Mouse (Mus musculus) liver, embryonic 11.5 days (tissue): ENCODE measurements around the gene Cphx3. TPM values are rescaled to one million over a fixed set of nuclear protein-coding genes. Genes with fewer than 3 reads are reported as not detected.
"Not testable (repeated sequence)": the region's sequence is repeated elsewhere in the genome, so short reads cannot be mapped to it uniquely, and the experiment has no call there.

Experiments used
- ATAC-seq: fragments of 200-750 bp; cut with Nextera tagmentation; replicated peaks from 2 replicates; pipeline ENCODE4 v1.8.0; 2017; ENCODE audit warnings: moderate number of reproducible peaks, mild to moderate bottlenecking, moderate TSS enrichment, moderate library complexity; ENCODE audit not compliant: low FRiP score
- DNase-seq: peaks from one replicate; pipeline ENCODE4 v3.0.0-alpha.2; 2017; ENCODE audit warnings: low spot score
- H3K27ac ChIP-seq: fragments of 300-500 bp; sonication (generic); 2 replicates; pipeline ENCODE4 v1.5.1; 2014; ENCODE audit warnings: mild to moderate bottlenecking, low read depth, low read length, control low read depth
- H3K27me3 ChIP-seq: fragments of 300-500 bp; sonication (generic); replicated peaks from 2 replicates; pipeline ENCODE4 v1.6.1; 2014; ENCODE audit warnings: low read length, mixed read lengths; ENCODE audit not compliant: control insufficient read depth, insufficient read depth
- H3K36me3 ChIP-seq: fragments of 300-500 bp; sonication (generic); 2 replicates; pipeline ENCODE4 v1.6.1; 2014; ENCODE audit warnings: mild to moderate bottlenecking, low read length, moderate library complexity, mixed read lengths; ENCODE audit not compliant: control insufficient read depth, insufficient read depth
- H3K4me1 ChIP-seq: fragments of 300-500 bp; sonication (generic); replicated peaks from 2 replicates; pipeline ENCODE4 v1.6.1; 2014; ENCODE audit warnings: low read length, mixed read lengths; ENCODE audit not compliant: control insufficient read depth, insufficient read depth
- H3K4me2 ChIP-seq: fragments of 300-500 bp; sonication (generic); 2 replicates; pipeline ENCODE4 v1.6.1; 2014; ENCODE audit warnings: mild to moderate bottlenecking, control low read depth, moderate library complexity
- H3K4me3 ChIP-seq: fragments of 300-500 bp; sonication (generic); 2 replicates; pipeline ENCODE4 v1.5.1; 2014; ENCODE audit warnings: low read depth, low read length, control low read depth
- H3K9ac ChIP-seq: fragments of 300-500 bp; sonication (generic); 2 replicates; pipeline ENCODE4 v1.6.1; 2014; ENCODE audit warnings: low read depth, low read length, control low read depth
- H3K9me3 ChIP-seq: fragments of 300-500 bp; sonication (generic); 2 replicates; pipeline ENCODE4 v1.6.1; 2016; ENCODE audit warnings: low read length, inconsistent platforms, mixed read lengths; ENCODE audit not compliant: control insufficient read depth
- WGBS: fragments of 180-500 bp; shearing (Covaris S2); extraction: QIAGEN DNeasy Blood & Tissue Kit; methylation state at CpG from one replicate; pipeline ENCODE4 v1.1.7; 2014; 5-methylcytosine and 5-hydroxymethylcytosine counted together
- polyA plus RNA-seq: library from polyadenylated mRNA; unstranded; fragments of >200 nt; fragmentation: Nextera tagmentation; extraction: Ambion mirVana; gene quantifications from 2 replicates; pipeline ENCODE4 v1.2.1, GENCODE M21; 2014

Cphx3 gene
- not detected in 2 replicates for polyA plus RNA-seq

GRCm38 (mm10) chr14:26081997-26082396, at the start of gene Cphx3:
TSS of gene Cphx3 (plus strand) at chr14:26082297.
- not testable (repeated sequence) for H3K27ac ChIP-seq, H3K4me2 ChIP-seq, H3K4me3 ChIP-seq, H3K4me1 ChIP-seq, H3K9me3 ChIP-seq, DNase-seq, H3K9ac ChIP-seq, ATAC-seq, H3K36me3 ChIP-seq, H3K27me3 ChIP-seq
- WGBS: no CpG with 5 or more reads among the region's 1 CpGs

- H3K9ac ChIP-seq, DNase-seq, ATAC-seq, H3K4me1 ChIP-seq, H3K36me3 ChIP-seq, H3K4me3 ChIP-seq, H3K27me3 ChIP-seq, H3K9me3 ChIP-seq, H3K27ac ChIP-seq, H3K4me2 ChIP-seq: not testable (repeated sequence)
- WGBS: no CpG with 5 or more reads among the region's 3 CpGs
These were observed 47.7 kb upstream of the Cphx3 start for GRCm38 (mm10) chr14:26034364-26034763.

GRCm38 (mm10) chr14:26035439-26035838, 46.7 kb upstream of the Cphx3 start:
- not testable (repeated sequence) for ATAC-seq, H3K36me3 ChIP-seq, H3K27ac ChIP-seq, H3K9me3 ChIP-seq, H3K4me2 ChIP-seq, H3K4me3 ChIP-seq, DNase-seq, H3K4me1 ChIP-seq, H3K27me3 ChIP-seq, H3K9ac ChIP-seq
- no CpG with 5 or more reads among the region's 6 CpGs for WGBS

GRCm38 (mm10) chr14:26042611-26043010, 39.5 kb upstream of the Cphx3 start, which contains the start of gene Gm9780:
TSS of gene Gm9780 (minus strand) at chr14:26042711.
- H3K9me3 ChIP-seq, H3K4me3 ChIP-seq, H3K27me3 ChIP-seq, DNase-seq, ATAC-seq, H3K4me2 ChIP-seq, H3K9ac ChIP-seq, H3K4me1 ChIP-seq, H3K27ac ChIP-seq, H3K36me3 ChIP-seq: not testable (repeated sequence)
- WGBS: no CpG with 5 or more reads among the region's 26 CpGs

GRCm38 (mm10) chr14:26045007-26045406, 37.1 kb upstream of the Cphx3 start:
- H3K27me3 ChIP-seq, ATAC-seq, H3K4me1 ChIP-seq, H3K9ac ChIP-seq, DNase-seq, H3K27ac ChIP-seq, H3K36me3 ChIP-seq, H3K9me3 ChIP-seq, H3K4me3 ChIP-seq, H3K4me2 ChIP-seq: not testable (repeated sequence)
- no CpG with 5 or more reads among the region's 5 CpGs for WGBS

GRCm38 (mm10) chr14:26047026-26047425, 35.1 kb upstream of the Cphx3 start:
- not testable (repeated sequence) for ATAC-seq, DNase-seq, H3K9ac ChIP-seq, H3K4me3 ChIP-seq, H3K4me2 ChIP-seq, H3K36me3 ChIP-seq, H3K4me1 ChIP-seq, H3K27me3 ChIP-seq, H3K27ac ChIP-seq, H3K9me3 ChIP-seq
- no CpG with 5 or more reads among the region's 8 CpGs for WGBS

- ATAC-seq, H3K4me2 ChIP-seq, H3K27ac ChIP-seq, H3K4me3 ChIP-seq, H3K9me3 ChIP-seq, H3K36me3 ChIP-seq, H3K9ac ChIP-seq, DNase-seq, H3K4me1 ChIP-seq, H3K27me3 ChIP-seq: not testable (repeated sequence)
- no CpG with 5 or more reads among the region's 9 CpGs for WGBS
These were observed 33.3 kb upstream of the Cphx3 start for GRCm38 (mm10) chr14:26048767-26049166.

GRCm38 (mm10) chr14:26058184-26058583, 23.9 kb upstream of the Cphx3 start:
- H3K27me3 ChIP-seq, H3K4me3 ChIP-seq, H3K4me1 ChIP-seq, H3K9ac ChIP-seq, H3K36me3 ChIP-seq, H3K9me3 ChIP-seq, H3K27ac ChIP-seq, DNase-seq, ATAC-seq, H3K4me2 ChIP-seq: not testable (repeated sequence)
- no CpG with 5 or more reads among the region's 3 CpGs for WGBS

- H3K4me1 ChIP-seq, H3K9ac ChIP-seq, H3K4me2 ChIP-seq, ATAC-seq, H3K9me3 ChIP-seq, H3K36me3 ChIP-seq, H3K27ac ChIP-seq, H3K4me3 ChIP-seq, DNase-seq, H3K27me3 ChIP-seq: not testable (repeated sequence)
- WGBS: no CpG with 5 or more reads among the region's 6 CpGs
These were observed 22.7 kb upstream of the Cphx3 start for GRCm38 (mm10) chr14:26059362-26059761.
